Mouse (Mus musculus) adipose tissue, adult 10 weeks (tissue): ENCODE measurements around the gene Eif5b. TPM values are rescaled to one million over a fixed set of nuclear protein-coding genes. Genes with fewer than 3 reads are reported as not detected.

Experiments
- polyA plus RNA-seq: library from polyadenylated mRNA; stranded (reverse); fragments of 350-450 nt; fragmentation: Illumina TruSeq; extraction: RNeasy Lipid Tissue Mini Kit (QIAGEN cat#74804); gene quantifications from one replicate; pipeline ENCODE4 v1.2.3, GENCODE M21; 2014; ENCODE audit warnings: low read depth, low replicate concordance

The Eif5b gene
- 37.0 TPM for polyA plus RNA-seq

DNA sequence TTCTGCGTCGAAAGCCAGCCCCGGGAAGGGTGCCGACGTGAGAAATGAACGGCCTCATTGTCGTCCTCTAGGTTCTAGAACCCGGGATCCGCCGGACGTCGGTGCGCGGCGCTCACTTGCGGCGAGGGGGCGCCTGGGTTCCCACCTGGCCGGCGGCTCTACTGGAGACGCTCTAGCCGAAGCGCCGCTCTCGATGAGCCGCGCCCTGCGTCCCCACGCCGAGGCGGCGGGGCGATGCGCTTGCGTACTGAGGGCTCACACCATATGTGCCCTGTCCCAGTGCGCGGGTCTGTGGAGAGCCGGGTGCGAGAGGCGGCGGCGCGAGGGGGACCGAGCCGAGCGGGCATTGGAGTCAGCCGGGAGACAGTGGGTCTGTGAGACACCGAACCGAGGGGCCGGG is at the start of gene Eif5b, which contains the start of gene Txndc9:
Eif5b (plus strand) TSS at position 144 of the 400 bp plus-strand sequence.
Txndc9 (minus strand) TSS at position 27 of the 400 bp plus-strand sequence.

DNA sequence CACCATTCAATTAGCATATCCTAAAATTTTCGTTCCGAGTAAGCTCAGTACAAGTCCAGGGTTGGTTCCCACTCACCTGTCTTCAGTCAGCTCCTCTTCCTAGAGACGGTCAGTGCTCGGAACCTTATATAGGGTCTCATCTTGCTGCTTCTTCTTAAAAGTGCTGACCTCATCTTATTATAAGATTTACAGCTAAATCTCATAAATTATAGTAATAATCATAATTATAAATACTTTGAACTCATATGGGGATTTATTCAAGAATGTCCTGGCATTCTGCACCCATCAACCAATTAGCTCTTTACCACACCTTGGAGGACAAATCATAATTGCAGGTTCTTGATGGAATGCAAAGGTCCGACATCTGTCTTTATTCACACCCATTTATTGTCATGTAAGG is 40.2 kb upstream of the Eif5b start, which contains the start of gene Lyg1:
Lyg1 (minus strand) TSS at position 101 of the 400 bp plus-strand sequence.

Other genes with a start within 250 kb of the Eif5b start
- gene Tsga10, start 131.6 kb upstream of the Eif5b start, polyA plus RNA-seq = 7.4 TPM
- 5.4 TPM for gene Lipt1, start 126.3 kb upstream of the Eif5b start, polyA plus RNA-seq
- gene Mitd1, start 107.6 kb upstream of the Eif5b start, polyA plus RNA-seq = 24.2 TPM
- gene Mrpl30, start 107.5 kb upstream of the Eif5b start, polyA plus RNA-seq = 163 TPM
- gene Lyg2, start 81.5 kb upstream of the Eif5b start, polyA plus RNA-seq = 0.11 TPM
- not detected for gene Lyg1, start 40.3 kb upstream of the Eif5b start, polyA plus RNA-seq
- gene Txndc9, start 117 bp upstream of the Eif5b start, polyA plus RNA-seq = 45.9 TPM
- gene Rev1, start 131.8 kb downstream of the Eif5b start, polyA plus RNA-seq = 14.4 TPM